Mouse (Mus musculus): Measurements from ENCODE around the gene Slc39a11. TPM values are rescaled to one million over a fixed set of nuclear protein-coding genes. Genes with fewer than 3 reads are reported as not detected.

The Slc39a11 gene
- polyA plus RNA-seq, 1 experiment from 2014 or later = 22.4 TPM

GRCm38 (mm10) chr11:113439328-113440030 lies 210.4 kb downstream of the Slc39a11 start:
- ATAC-seq (no peak), DNase-seq (ENCODE audit: low read depth, low spot score) (no peak)
- no peaks in the 10 kb centered on the region for H3K27me3 ChIP-seq
- TF ChIP-seq CTCF (IDR thresholded peaks at IDR 0.05) = no peak
- ChIA-PET CTCF (interaction anchor here (1.0 kb wide), 1 partner anchor 10 kb away, joined by 3 read pairs; no protein-coding TSS in a partner anchor), POLR2A (no interaction called here)
- in situ Hi-C loops (cut with MboI; ENCODE audit: low pct_unique_long_range_greater_than_20kb) = no loop called here

GRCm38 (mm10) chr11:113438915-113439314 lies 211.0 kb downstream of the Slc39a11 start:
- ATAC-seq = no peak
- no peak for DNase-seq (ENCODE audit: low read depth, low spot score)
- TF ChIP-seq CTCF (IDR thresholded peaks at IDR 0.05) = no peak
- ChIA-PET POLR2A (no interaction called here), CTCF (interaction anchor here (1.0 kb wide), 1 partner anchor 9 kb away, joined by 3 read pairs; no protein-coding TSS in a partner anchor)
- H3K27me3 ChIP-seq = no peaks in the 10 kb centered on the region
- in situ Hi-C loops (cut with MboI; ENCODE audit: low pct_unique_long_range_greater_than_20kb) = no loop called here

GRCm38 (mm10) chr11:113437357-113437756 lies 212.5 kb downstream of the Slc39a11 start:
- ChIA-PET POLR2A (no interaction called here), CTCF (interaction anchor here (1.2 to 1.4 kb wide), 2 partner anchors 12 to 112 kb away, joined by 3 to 5 read pairs; no protein-coding TSS in a partner anchor)
- DNase-seq (ENCODE audit: low read depth, low spot score) (no peak), ATAC-seq (no peak)
- no peaks in the 10 kb centered on the region for H3K27me3 ChIP-seq
- no peak for TF ChIP-seq CTCF (IDR thresholded peaks at IDR 0.05)
- in situ Hi-C loops (cut with MboI; ENCODE audit: low pct_unique_long_range_greater_than_20kb) = no loop called here

- no peak for TF ChIP-seq CTCF (IDR thresholded peaks at IDR 0.05)
- ChIA-PET POLR2A (no interaction called here), CTCF (interaction anchor here (1.2 to 1.4 kb wide), 2 partner anchors 13 to 110 kb away, joined by 3 to 5 read pairs; no protein-coding TSS in a partner anchor)
- no peaks in the 10 kb centered on the region for H3K27me3 ChIP-seq
- in situ Hi-C loops (cut with MboI; ENCODE audit: low pct_unique_long_range_greater_than_20kb) = no loop called here
- DNase-seq (ENCODE audit: low read depth, low spot score) (no peak), ATAC-seq (no peak)
Observed at GRCm38 (mm10) chr11:113436299-113436698, 213.6 kb downstream of the Slc39a11 start.

- ATAC-seq (no peak), DNase-seq (ENCODE audit: low read depth, low spot score) (no peak)
- CTCF ChIA-PET = no interaction called here
- in situ Hi-C loops (cut with MboI; ENCODE audit: low pct_unique_long_range_greater_than_20kb) = no loop called here
- TF ChIP-seq CTCF (IDR thresholded peaks at IDR 0.05) = no peak
- POLR2A ChIA-PET = no interaction called here
- H3K27me3 ChIP-seq = no peaks in the 10 kb centered on the region
Observed at GRCm38 (mm10) chr11:113435696-113436095, 214.2 kb downstream of the Slc39a11 start.

- ChIA-PET CTCF (interaction anchor here (1.8 kb wide), 1 partner anchor 13 kb away, joined by 5 read pairs; no protein-coding TSS in a partner anchor), POLR2A (no interaction called here)
- ATAC-seq (no peak), DNase-seq (ENCODE audit: low read depth, low spot score) (no peak)
- in situ Hi-C loops (cut with MboI; ENCODE audit: low pct_unique_long_range_greater_than_20kb) = no loop called here
- no peak for TF ChIP-seq CTCF (IDR thresholded peaks at IDR 0.05)
- no peaks in the 10 kb centered on the region for H3K27me3 ChIP-seq
Observed at GRCm38 (mm10) chr11:113431161-113431560, 218.7 kb downstream of the Slc39a11 start.

GRCm38 (mm10) chr11:113425882-113426281 lies 224.0 kb downstream of the Slc39a11 start:
- ChIA-PET CTCF (interaction anchor here (1.1 kb wide), 1 partner anchor 192 kb away, joined by 3 read pairs; no protein-coding TSS in a partner anchor), POLR2A (no interaction called here)
- in situ Hi-C loops (cut with MboI; ENCODE audit: low pct_unique_long_range_greater_than_20kb) = no loop called here
- no peak for DNase-seq (ENCODE audit: low read depth, low spot score)
- no peak for ATAC-seq
- H3K27me3 ChIP-seq = no peaks in the 10 kb centered on the region
- no peak for TF ChIP-seq CTCF (IDR thresholded peaks at IDR 0.05)

- in situ Hi-C loops (cut with MboI; ENCODE audit: low pct_unique_long_range_greater_than_20kb) = no loop called here
- POLR2A ChIA-PET = no interaction called here
- CTCF ChIA-PET = interaction anchor here (1.1 kb wide), 1 partner anchor 193 kb away, joined by 3 read pairs; no protein-coding TSS in a partner anchor
- no peak for TF ChIP-seq CTCF (IDR thresholded peaks at IDR 0.05)
- H3K27me3 ChIP-seq = no peaks in the 10 kb centered on the region
- DNase-seq (ENCODE audit: low read depth, low spot score) (no peak), ATAC-seq (no peak)
Observed at GRCm38 (mm10) chr11:113425454-113425853, 224.4 kb downstream of the Slc39a11 start.

- no peak for TF ChIP-seq CTCF (IDR thresholded peaks at IDR 0.05)
- POLR2A ChIA-PET = no interaction called here
- CTCF ChIA-PET = no interaction called here
- H3K27me3 ChIP-seq = no peaks in the 10 kb centered on the region
- DNase-seq (ENCODE audit: low read depth, low spot score) (no peak), ATAC-seq (no peak)
- in situ Hi-C loops (cut with MboI; ENCODE audit: low pct_unique_long_range_greater_than_20kb) = no loop called here
Observed at GRCm38 (mm10) chr11:113424765-113425164, 225.1 kb downstream of the Slc39a11 start.

- in situ Hi-C loops (cut with MboI; ENCODE audit: low pct_unique_long_range_greater_than_20kb) = no loop called here
- H3K27me3 ChIP-seq = no peaks in the 10 kb centered on the region
- DNase-seq (ENCODE audit: low read depth, low spot score) = no peak
- ChIA-PET POLR2A (interaction anchor here (0.7 kb wide), 1 partner anchor 722 kb away, joined by 3 read pairs; no protein-coding TSS in a partner anchor), CTCF (no interaction called here)
- TF ChIP-seq CTCF (IDR thresholded peaks at IDR 0.05) = no peak
- ATAC-seq = no peak
Observed at GRCm38 (mm10) chr11:113422598-113422997, 227.3 kb downstream of the Slc39a11 start.

- no peak for ATAC-seq
- H3K27me3 ChIP-seq = no peaks in the 10 kb centered on the region
- TF ChIP-seq CTCF (IDR thresholded peaks at IDR 0.05) = no peak
- no peak for DNase-seq (ENCODE audit: low read depth, low spot score)
- CTCF ChIA-PET = interaction anchor here (1.4 kb wide), 1 partner anchor 12 kb away, joined by 5 read pairs; no protein-coding TSS in a partner anchor
- in situ Hi-C loops (cut with MboI; ENCODE audit: low pct_unique_long_range_greater_than_20kb) = no loop called here
- POLR2A ChIA-PET = no interaction called here
Observed at GRCm38 (mm10) chr11:113418921-113419655, 230.8 kb downstream of the Slc39a11 start.
